Mouse (Mus musculus) embryonic facial prominence, embryonic 11.5 days (tissue): ENCODE data around the gene Tpm3. TPM values are rescaled to one million over a fixed set of nuclear protein-coding genes. Genes with fewer than 3 reads are reported as not detected.

Experiments
- ATAC-seq: fragments of 200-750 bp; cut with Nextera tagmentation; replicated peaks from 2 replicates; pipeline ENCODE4 v1.8.0; 2017; ENCODE audit warnings: low read depth; ENCODE audit not compliant: insufficient number of reproducible peaks, low FRiP score, low TSS enrichment
- DNase-seq: peaks from one replicate; pipeline ENCODE4 v3.0.0-alpha.2; 2015; ENCODE audit warnings: low spot score
- H3K27ac ChIP-seq: fragments of 300-500 bp; sonication (generic); replicated peaks from 2 replicates; pipeline ENCODE4 v1.5.1; 2014; ENCODE audit warnings: mild to moderate bottlenecking, low read depth, low read length, control low read depth
- H3K27me3 ChIP-seq: fragments of 300-500 bp; sonication (generic); 2 replicates; pipeline ENCODE4 v1.6.1; 2014; ENCODE audit warnings: mild to moderate bottlenecking, low read length, moderate library complexity, mixed read lengths; ENCODE audit not compliant: control insufficient read depth, insufficient read depth
- H3K36me3 ChIP-seq: fragments of 300-500 bp; sonication (generic); replicated peaks from 2 replicates; pipeline ENCODE4 v1.6.1; 2014; ENCODE audit warnings: low read depth, mild to moderate bottlenecking, low read length, moderate library complexity, mixed read lengths; ENCODE audit not compliant: control insufficient read depth, insufficient read depth
- H3K4me1 ChIP-seq: fragments of 300-500 bp; sonication (generic); 2 replicates; pipeline ENCODE4 v1.6.1; 2014; ENCODE audit warnings: low read length, mixed read lengths; ENCODE audit not compliant: control insufficient read depth, insufficient read depth
- H3K4me2 ChIP-seq: fragments of 300-500 bp; sonication (generic); 2 replicates; pipeline ENCODE4 v1.6.1; 2014; ENCODE audit warnings: low read depth, mild to moderate bottlenecking, control low read depth, low read length, moderate library complexity
- H3K4me3 ChIP-seq: fragments of 300-500 bp; sonication (generic); 2 replicates; pipeline ENCODE4 v1.5.1; 2014; ENCODE audit warnings: low read depth, low read length, control low read depth
- H3K9ac ChIP-seq: fragments of 300-500 bp; sonication (generic); replicated peaks from 2 replicates; pipeline ENCODE4 v1.6.1; 2014; ENCODE audit warnings: mild to moderate bottlenecking, control low read depth, low read length
- H3K9me3 ChIP-seq: fragments of 300-500 bp; sonication (generic); replicated peaks from 2 replicates; pipeline ENCODE4 v1.6.1; 2016; ENCODE audit warnings: mild to moderate bottlenecking, low read length, inconsistent platforms, mixed read lengths; ENCODE audit not compliant: control insufficient read depth
- WGBS: fragments of 180-500 bp; shearing (Covaris S2); extraction: QIAGEN DNeasy Blood & Tissue Kit; methylation state at CpG from one replicate; pipeline ENCODE4 v1.1.7; 2014; 5-methylcytosine and 5-hydroxymethylcytosine counted together
- microRNA counts: library from miRNA; unstranded; fragments of <30 nt; microRNA quantifications from one replicate; lab custom pipeline; 2016
- microRNA-seq: library from miRNA; unstranded; fragments of <30 nt; microRNA quantifications from one replicate; pipeline ENCODE4, GENCODE M21; 2016; ENCODE audit warnings: borderline number of aligned reads
- polyA plus RNA-seq: library from polyadenylated mRNA; unstranded; fragments of >200 nt; fragmentation: Nextera tagmentation; extraction: Ambion mirVana; gene quantifications from 2 replicates; pipeline ENCODE4 v1.2.1, GENCODE M21; 2014

Gene Tpm3
- polyA plus RNA-seq, 1 experiment from 2014 or later, result 574 TPM

DNA sequence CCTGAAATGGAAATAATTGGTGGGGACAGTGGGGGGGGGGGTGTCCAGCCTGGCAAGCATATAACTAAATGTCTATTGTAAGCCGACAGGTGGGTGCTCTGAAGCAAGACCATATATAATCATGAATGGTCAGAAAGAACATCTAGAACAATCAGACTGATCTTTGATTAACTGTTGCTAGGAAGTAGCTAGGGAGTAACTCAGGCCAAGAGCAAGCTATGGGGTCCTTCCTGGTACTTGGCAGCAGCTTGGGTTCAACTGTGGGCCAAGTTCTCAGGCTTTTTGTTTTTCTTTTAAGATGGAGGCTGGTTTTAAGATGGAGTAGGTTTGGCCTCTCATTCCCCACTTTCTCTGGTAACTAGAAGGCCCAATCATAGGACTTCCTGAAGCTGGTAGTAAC, 74.2 kb downstream of the Tpm3 start:
- Histone ChIP-seq H3K36me3 (no peaks in the 10 kb centered on the region), H3K4me2 (no peak overlapping the region), H3K4me1 (no peaks in the 10 kb centered on the region), H3K27me3 (no peaks in the 10 kb centered on the region), H3K9me3 (no peaks in the 10 kb centered on the region), H3K9ac (no peak overlapping the region), H3K27ac (no peak overlapping the region), H3K4me3 (no peak overlapping the region)
- WGBS, result 92% methylated on average over 1 of the region's 1 CpGs
- ATAC-seq (no peak), DNase-seq (no peak)

MicroRNAs within 50 kb of the gene (microRNA counts, 519-probe panel; counts per million panel counts)
- 3,973 counts per million, percentile 60 among the panel's probes with 10 or more counts for microRNA mmu-miR-190b (lab: Ali Mortazavi, UCI)

Small RNAs within 50 kb of the gene (microRNA-seq; reads per million reads assigned to microRNA genes)
- 26.8 reads per million, percentile 24 among the genes with 10 or more reads in this experiment for gene Mir190b

Other genes with a start within 250 kb of the Tpm3 start
- 2.7 and 3.2 TPM in 2 replicates for gene She, start 241.3 kb upstream of the Tpm3 start, polyA plus RNA-seq
- 0.15 and 0.21 TPM in 2 replicates for gene Il6ra, start 159.5 kb upstream of the Tpm3 start, polyA plus RNA-seq
- gene Atp8b2, start 109.1 kb upstream of the Tpm3 start, polyA plus RNA-seq, result 10.6 and 10.7 TPM in 2 replicates
- 201 and 207 TPM in 2 replicates for gene Hax1, start 73.9 kb upstream of the Tpm3 start, polyA plus RNA-seq
- gene 4933434E20Rik, start 21.0 kb upstream of the Tpm3 start, polyA plus RNA-seq, result 171 and 176 TPM in 2 replicates
- gene Ubap2l, start 20.0 kb upstream of the Tpm3 start, polyA plus RNA-seq, result 221 and 227 TPM in 2 replicates
- 0.42 and 0.45 TPM in 2 replicates for gene Nup210l, start 31.5 kb downstream of the Tpm3 start, polyA plus RNA-seq
- gene Rps27, start 141.0 kb downstream of the Tpm3 start, polyA plus RNA-seq, result 1,115 and 1,319 TPM in 2 replicates
- gene Rab13, start 141.0 kb downstream of the Tpm3 start, polyA plus RNA-seq, result 13.2 and 14.7 TPM in 2 replicates
- gene Jtb, start 158.9 kb downstream of the Tpm3 start, polyA plus RNA-seq, result 94.4 and 103 TPM in 2 replicates
- gene Creb3l4, start 170.9 kb downstream of the Tpm3 start, polyA plus RNA-seq, result 7.7 and 9.9 TPM in 2 replicates
- 48.7 and 49.1 TPM in 2 replicates for gene Slc39a1, start 175.5 kb downstream of the Tpm3 start, polyA plus RNA-seq
- 10.8 and 12.5 TPM in 2 replicates for gene Crtc2, start 181.5 kb downstream of the Tpm3 start, polyA plus RNA-seq
- gene Dennd4b, start 192.5 kb downstream of the Tpm3 start, polyA plus RNA-seq, result 2.6 and 2.9 TPM in 2 replicates
- 12.6 TPM in 2 replicates for gene Gatad2b, start 220.5 kb downstream of the Tpm3 start, polyA plus RNA-seq